ENCODE assay signal across 16 mouse cellular contexts in the genomic region with DNA sequence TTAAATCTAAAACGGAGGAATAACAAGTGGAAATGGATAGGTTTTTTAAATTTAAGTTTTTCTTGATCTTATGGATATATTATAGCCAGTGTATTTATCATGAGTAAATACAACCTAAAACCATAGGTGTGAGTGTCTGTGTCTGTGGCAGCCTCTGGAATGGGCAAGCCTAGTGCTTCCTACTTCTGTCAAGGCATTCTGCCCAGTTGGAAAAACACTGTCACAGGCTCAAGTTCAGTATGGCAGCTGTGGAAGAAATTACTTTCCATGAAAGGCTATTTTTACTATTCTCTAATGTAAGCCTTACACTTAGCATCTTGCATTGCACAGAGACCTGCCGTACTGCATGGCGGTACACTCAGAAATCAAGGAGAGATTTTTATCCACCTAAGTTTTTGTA. TPM values are rescaled to one million over a fixed set of nuclear protein-coding genes. Genes with fewer than 3 reads are reported as not detected.
DNase-seq lines count a peak whose midpoint lies in the region; ATAC-seq lines count a peak whose summit lies in the region.
"Had no signal": no experiment of that assay in that cellular context is flagged by ENCODE, and none has a peak within 500 bp of the region (broad histone marks: within the 10 kb centered on the region; RNA-seq: fewer than 3 reads in every experiment).

No protein-coding gene starts in this region.

- intact Hi-C loops in heart, postnatal 14 days (cut with DNase I): no loop called here

- DNase-seq in gastrocnemius, adult 18-20 months (ENCODE audit: low spot score): peak; percentile 56
- DNase-seq in gastrocnemius, postnatal 4 days (ENCODE audit: low spot score in 2 of 2): no peak
- DNase-seq in heart, adult 11 months: peak; percentile 55
- no peak for DNase-seq in heart, postnatal 14 days
- peak; percentile 21 for DNase-seq in skeletal muscle tissue, adult 2 months (ENCODE audit: low read depth, low spot score)
- DNase-seq: adrenal gland, adult 2 months; adrenal gland, postnatal 10 days; adrenal gland, postnatal 25 days; cerebellum, adult 11-12 months; cerebellum, adult 2 months; cerebellum, adult 9-10 months; cerebellum, postnatal 10 days; cerebellum, postnatal 25 days had no signal

- ATAC-seq in megakaryocyte, adult 5-6 weeks (ENCODE audit: poor library complexity, severe bottlenecking): no peak
- ATAC-seq: forebrain, embryonic 13.5 days; forebrain, embryonic 15.5 days had no signal

RNA-seq across cellular contexts. Expression of gene Fgfbp3, which starts 27.7 kb away (rescaled TPM):
- 1 to 10 TPM; 1.7 to 2.8 TPM for total RNA-seq in gastrocnemius, adult 18-20 months (2021)
- 1 to 10 TPM; 2.7 to 3.2 TPM for total RNA-seq in gastrocnemius, postnatal 4 days (2021)
- 1 to 10 TPM; 1.9 TPM for total RNA-seq in heart, postnatal 14 days (2021)
- 0.42 and 0.84 TPM in 2 replicates for total RNA-seq in megakaryocyte, adult 5-6 weeks (2015)
- 0.24 and 0.81 TPM in 2 replicates for total RNA-seq in megakaryocyte, adult 5-6 weeks (2017)

RNA-seq across cellular contexts. Expression of gene Btaf1, which starts 34.1 kb away (rescaled TPM):
- 10 to 100 TPM in 1 of 2 experiments, 1 to 10 TPM in 1; 7.9 to 13.9 TPM for total RNA-seq in gastrocnemius, adult 18-20 months (2021)
- total RNA-seq in gastrocnemius, postnatal 4 days (2021): 10 to 100 TPM; 10.2 to 11.2 TPM
- 10 to 100 TPM; 12.9 to 13.4 TPM for total RNA-seq in heart, postnatal 14 days (2021)
- total RNA-seq in megakaryocyte, adult 5-6 weeks (2015): 24.3 and 30.8 TPM in 2 replicates
- total RNA-seq in megakaryocyte, adult 5-6 weeks (2017): 44.2 and 50.4 TPM in 2 replicates

RNA-seq across cellular contexts. Expression of gene Tnks2, which starts 57.7 kb away (rescaled TPM):
- 100 to 1,000 TPM; 104 to 130 TPM for total RNA-seq in gastrocnemius, adult 18-20 months (2021)
- 100 to 1,000 TPM; 166 to 182 TPM for total RNA-seq in gastrocnemius, postnatal 4 days (2021)
- total RNA-seq in heart, postnatal 14 days (2021): 10 to 100 TPM; 89.3 to 92.3 TPM
- total RNA-seq in megakaryocyte, adult 5-6 weeks (2015): 57.7 and 60.9 TPM in 2 replicates
- total RNA-seq in megakaryocyte, adult 5-6 weeks (2017): 78.5 and 88.0 TPM in 2 replicates

Comparison
In these comparisons a context has a peak if more than half of its experiments do, and no peak if none do; other contexts are left out.
1. DNase-seq: peak in gastrocnemius, adult 18-20 months (single experiment), heart, adult 11 months (single experiment) and skeletal muscle tissue, adult 2 months (single experiment); none in gastrocnemius, postnatal 4 days (0 of 2) and heart, postnatal 14 days (0 of 2).